Mouse (Mus musculus): ENCODE data around the gene Ptprh.
"Not testable (repeated sequence)": the region's sequence is repeated elsewhere in the genome, so short reads cannot be mapped to it uniquely, and the experiment has no call there.

DNA sequence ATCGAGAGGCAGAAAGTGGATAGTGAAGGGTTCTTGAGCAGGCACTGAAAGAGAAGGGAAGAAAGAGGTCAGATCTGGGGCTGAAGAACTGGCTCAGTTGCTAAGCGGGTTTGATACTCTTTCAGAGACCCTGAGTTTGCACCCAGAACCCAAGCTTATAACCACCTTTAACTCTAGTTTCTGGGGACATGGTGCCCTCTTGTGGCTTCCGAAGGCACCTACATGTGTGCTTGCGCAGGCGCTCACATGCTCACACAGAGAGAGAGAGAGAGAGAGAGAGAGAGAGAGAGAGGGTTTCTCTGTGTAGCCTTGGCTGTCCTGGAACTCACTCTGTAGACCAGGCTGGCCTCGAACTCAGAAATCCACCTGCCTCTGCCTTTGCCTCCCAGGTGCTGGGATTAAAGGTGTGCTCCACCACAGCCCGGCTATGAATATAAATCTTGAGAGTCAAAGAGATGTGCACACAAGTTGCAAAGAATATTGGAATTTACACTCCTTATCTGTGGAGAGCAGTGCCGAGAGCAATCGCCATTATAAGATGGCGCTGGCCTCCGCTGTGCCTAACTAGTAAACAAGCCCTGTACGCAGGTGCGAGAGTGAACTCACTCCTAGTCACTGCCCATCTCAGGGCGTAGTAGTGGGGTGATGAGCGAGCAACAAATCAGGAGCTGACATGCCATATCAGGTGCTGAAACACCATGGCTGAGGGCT, 79.5 kb downstream of the Ptprh start, which contains the start of gene Tnni3:
- peak; percentile 80 for TF ChIP-seq CTCF (IDR thresholded peaks at IDR 0.05; ENCODE audit: insufficient read depth, low read length)
- not testable (repeated sequence) for TF ChIP-seq POLR2A (IDR thresholded peaks at IDR 0.05; ENCODE audit: borderline replicate concordance, extremely low read depth, low read depth, low read length)

Measured in lung, adult 2 months (tissue).